Mouse (Mus musculus): ENCODE data around the gene Fgf13. TPM values are rescaled to one million over a fixed set of nuclear protein-coding genes. Genes with fewer than 3 reads are reported as not detected.
A peak's percentile ranks its signal among the peaks of the same experiment; 100 is the strongest.

The Fgf13 gene
- polyA plus RNA-seq, 1 experiment from 2014 or later, result 51.1 TPM

DNA sequence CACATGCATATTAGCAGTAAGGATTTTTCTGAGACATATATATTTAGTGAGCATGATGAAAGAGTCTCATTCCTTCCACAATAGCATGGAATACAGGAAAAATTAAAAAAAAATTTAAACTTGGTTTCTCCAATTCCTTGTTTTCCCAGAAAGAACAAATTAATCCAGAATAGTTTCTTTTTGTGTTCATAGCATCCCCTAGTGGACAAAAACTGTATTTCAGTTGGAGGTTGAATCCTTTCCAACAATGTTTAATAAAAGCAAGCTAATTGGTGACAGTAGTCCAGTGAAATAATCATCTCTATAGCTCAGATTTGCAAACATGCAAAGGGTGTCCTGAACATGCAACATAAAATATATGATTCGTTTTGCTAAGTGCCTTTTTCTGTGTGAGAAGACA lies 395.7 kb downstream of the Fgf13 start:
- no peak for DNase-seq (ENCODE audit: low spot score)

DNA sequence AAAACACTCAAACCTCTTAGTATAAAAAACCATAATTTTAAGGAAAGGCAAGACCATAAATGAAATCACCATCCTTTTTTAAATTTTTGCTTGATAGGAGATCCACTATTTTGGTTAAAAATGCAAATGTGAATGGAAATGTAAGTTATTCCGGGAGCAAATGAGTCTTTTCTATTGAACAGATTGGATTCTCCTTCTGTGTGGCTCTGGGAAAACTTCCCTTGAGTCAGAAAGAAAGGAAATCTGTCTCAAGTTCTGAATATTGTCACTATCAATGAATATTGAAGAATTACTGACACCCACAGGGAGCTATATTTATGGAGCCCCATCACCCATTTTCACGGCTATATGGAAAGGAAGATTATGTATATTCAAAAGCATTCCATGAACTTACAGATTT lies 401.1 kb downstream of the Fgf13 start:
- no peak for DNase-seq (ENCODE audit: low spot score)
- H3K9ac ChIP-seq (ENCODE audit: low read length), result no peak overlapping the region
- no peaks in the 10 kb centered on the region for H3K36me3 ChIP-seq (ENCODE audit: control insufficient read depth, insufficient read depth, low read length)
- no peak for ATAC-seq (ENCODE audit: insufficient read depth, low FRiP score, low TSS enrichment)
- H3K4me1 ChIP-seq (ENCODE audit: control insufficient read depth, insufficient read depth, low read length), result no peaks in the 10 kb centered on the region
- H3K27ac ChIP-seq (ENCODE audit: low read depth, low read length), result no peak overlapping the region
- no peak overlapping the region for H3K4me2 ChIP-seq (ENCODE audit: low read depth)
- H3K9me3 ChIP-seq (ENCODE audit: control insufficient read depth, low read length), result no peaks in the 10 kb centered on the region
- no peak overlapping the region for H3K4me3 ChIP-seq (ENCODE audit: low read depth, low read length)
- WGBS, result 90% methylated on average over 2 of the region's 2 CpGs
- H3K27me3 ChIP-seq (ENCODE audit: control insufficient read depth, insufficient read depth, low read length), result no peaks in the 10 kb centered on the region

More for the DNA sequence above, 395.7 kb downstream of the Fgf13 start:
- Histone ChIP-seq H3K4me1 (ENCODE audit: control insufficient read depth, insufficient read depth, low read length) (no peaks in the 10 kb centered on the region), H3K36me3 (ENCODE audit: control insufficient read depth, insufficient read depth, low read length) (no peaks in the 10 kb centered on the region), H3K4me3 (ENCODE audit: low read depth, low read length) (no peak overlapping the region), H3K9ac (ENCODE audit: low read length) (no peak overlapping the region), H3K9me3 (ENCODE audit: control insufficient read depth, low read length) (no peaks in the 10 kb centered on the region), H3K4me2 (ENCODE audit: low read depth) (no peak overlapping the region), H3K27ac (ENCODE audit: low read depth, low read length) (no peak overlapping the region), H3K27me3 (ENCODE audit: control insufficient read depth, insufficient read depth, low read length) (no peaks in the 10 kb centered on the region)
- no peak for ATAC-seq (ENCODE audit: insufficient read depth, low FRiP score, low TSS enrichment)
- 5% methylated on average over 1 of the region's 1 CpGs for WGBS

DNA sequence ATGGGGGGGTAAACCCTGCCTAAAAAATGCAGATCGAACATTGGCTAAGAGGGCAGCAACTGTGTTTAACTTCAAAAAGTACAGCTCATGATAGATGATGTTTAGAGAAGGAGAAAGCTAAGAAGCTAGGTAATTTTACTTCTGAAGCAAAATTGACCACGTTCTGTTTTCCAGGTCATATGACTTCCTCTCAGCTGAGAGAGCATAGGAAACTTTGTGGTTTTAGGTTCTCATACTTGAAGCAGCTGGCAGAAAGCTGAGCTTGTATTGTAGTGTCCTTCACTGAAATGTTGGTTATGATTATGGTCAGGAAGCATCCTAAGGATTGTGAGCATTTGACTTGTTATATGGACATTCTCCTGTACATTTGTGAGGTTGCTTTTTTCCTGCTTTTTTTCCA lies 425.9 kb downstream of the Fgf13 start:
- no peak for ATAC-seq (ENCODE audit: insufficient read depth, low FRiP score, low TSS enrichment)
- no peak overlapping the region for H3K27ac ChIP-seq (ENCODE audit: low read depth, low read length)
- no peak overlapping the region for H3K9ac ChIP-seq (ENCODE audit: low read length)
- H3K36me3 ChIP-seq (ENCODE audit: control insufficient read depth, insufficient read depth, low read length), result no peaks in the 10 kb centered on the region
- 80% methylated on average over 2 of the region's 2 CpGs for WGBS
- H3K4me2 ChIP-seq (ENCODE audit: low read depth), result no peak overlapping the region
- H3K4me1 ChIP-seq (ENCODE audit: control insufficient read depth, insufficient read depth, low read length), result no peaks in the 10 kb centered on the region
- no peak for DNase-seq (ENCODE audit: low spot score)
- H3K27me3 ChIP-seq (ENCODE audit: control insufficient read depth, insufficient read depth, low read length), result no peaks in the 10 kb centered on the region
- H3K4me3 ChIP-seq (ENCODE audit: low read depth, low read length), result no peak overlapping the region
- no peaks in the 10 kb centered on the region for H3K9me3 ChIP-seq (ENCODE audit: control insufficient read depth, low read length)

- H3K4me3 ChIP-seq (ENCODE audit: low read depth, low read length), result peak overlapping the region; percentile 50
- H3K36me3 ChIP-seq (ENCODE audit: control insufficient read depth, insufficient read depth, low read length), result no peaks in the 10 kb centered on the region
- H3K4me1 ChIP-seq (ENCODE audit: control insufficient read depth, insufficient read depth, low read length), result no peaks in the 10 kb centered on the region
- DNase-seq (ENCODE audit: low spot score) (peak; percentile 67), ATAC-seq (ENCODE audit: insufficient read depth, low FRiP score, low TSS enrichment) (peak; percentile 83)
- 7% methylated on average over 7 of the region's 8 CpGs for WGBS
- H3K9ac ChIP-seq (ENCODE audit: low read length), result no peak overlapping the region
- H3K27me3 ChIP-seq (ENCODE audit: control insufficient read depth, insufficient read depth, low read length), result no peaks in the 10 kb centered on the region
- no peak overlapping the region for H3K27ac ChIP-seq (ENCODE audit: low read depth, low read length)
- peak overlapping the region; percentile 59 for H3K4me2 ChIP-seq (ENCODE audit: low read depth)
- no peaks in the 10 kb centered on the region for H3K9me3 ChIP-seq (ENCODE audit: control insufficient read depth, low read length)
Observed at GRCm38 (mm10) chrX:59134928-59135361, 432.9 kb downstream of the Fgf13 start.

- peak overlapping the region; percentile 52 for H3K9ac ChIP-seq (ENCODE audit: low read length)
- WGBS, result 16% methylated on average over 40 of the region's 75 CpGs
- no peak overlapping the region for H3K27ac ChIP-seq (ENCODE audit: low read depth, low read length)
- peak overlapping the region; percentile 50 for H3K4me3 ChIP-seq (ENCODE audit: low read depth, low read length)
- peak; percentile 34 for DNase-seq (ENCODE audit: low spot score)
- no peaks in the 10 kb centered on the region for H3K36me3 ChIP-seq (ENCODE audit: control insufficient read depth, insufficient read depth, low read length)
- no peaks in the 10 kb centered on the region for H3K27me3 ChIP-seq (ENCODE audit: control insufficient read depth, insufficient read depth, low read length)
- H3K4me2 ChIP-seq (ENCODE audit: low read depth), result peak overlapping the region; percentile 59
- no peaks in the 10 kb centered on the region for H3K4me1 ChIP-seq (ENCODE audit: control insufficient read depth, insufficient read depth, low read length)
- H3K9me3 ChIP-seq (ENCODE audit: control insufficient read depth, low read length), result no peaks in the 10 kb centered on the region
- ATAC-seq (ENCODE audit: insufficient read depth, low FRiP score, low TSS enrichment), result peak; percentile 73
Observed at GRCm38 (mm10) chrX:59134166-59134861, 433.6 kb downstream of the Fgf13 start.

DNA sequence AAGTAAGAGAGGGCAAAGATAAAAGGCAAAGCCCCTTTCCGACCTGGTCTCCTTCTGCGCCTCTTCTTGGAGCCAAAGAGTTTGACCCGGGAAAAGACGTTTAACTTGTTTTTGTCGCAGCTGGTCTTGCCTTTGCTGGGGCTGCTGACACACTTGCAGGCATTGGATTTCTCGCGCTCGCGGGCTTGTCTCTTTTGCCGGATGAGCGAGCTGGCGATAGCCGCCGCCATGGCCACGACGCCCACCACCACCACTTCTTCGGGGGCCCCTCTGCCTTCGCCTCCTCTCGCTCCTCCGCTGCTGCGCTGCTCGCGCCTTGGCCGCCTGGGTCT lies 434.1 kb downstream of the Fgf13 start:
- Histone ChIP-seq H3K9ac (ENCODE audit: low read length) (peak overlapping the region; percentile 52), H3K4me3 (ENCODE audit: low read depth, low read length) (peak overlapping the region; percentile 50), H3K4me1 (ENCODE audit: control insufficient read depth, insufficient read depth, low read length) (no peaks in the 10 kb centered on the region), H3K4me2 (ENCODE audit: low read depth) (peak overlapping the region; percentile 59), H3K27me3 (ENCODE audit: control insufficient read depth, insufficient read depth, low read length) (no peaks in the 10 kb centered on the region), H3K36me3 (ENCODE audit: control insufficient read depth, insufficient read depth, low read length) (no peaks in the 10 kb centered on the region), H3K27ac (ENCODE audit: low read depth, low read length) (no peak overlapping the region), H3K9me3 (ENCODE audit: control insufficient read depth, low read length) (no peaks in the 10 kb centered on the region)
- peak; percentile 48 for ATAC-seq (ENCODE audit: insufficient read depth, low FRiP score, low TSS enrichment)
- 15% methylated on average over 23 of the region's 24 CpGs for WGBS
- peak; percentile 38 for DNase-seq (ENCODE audit: low spot score)

DNA sequence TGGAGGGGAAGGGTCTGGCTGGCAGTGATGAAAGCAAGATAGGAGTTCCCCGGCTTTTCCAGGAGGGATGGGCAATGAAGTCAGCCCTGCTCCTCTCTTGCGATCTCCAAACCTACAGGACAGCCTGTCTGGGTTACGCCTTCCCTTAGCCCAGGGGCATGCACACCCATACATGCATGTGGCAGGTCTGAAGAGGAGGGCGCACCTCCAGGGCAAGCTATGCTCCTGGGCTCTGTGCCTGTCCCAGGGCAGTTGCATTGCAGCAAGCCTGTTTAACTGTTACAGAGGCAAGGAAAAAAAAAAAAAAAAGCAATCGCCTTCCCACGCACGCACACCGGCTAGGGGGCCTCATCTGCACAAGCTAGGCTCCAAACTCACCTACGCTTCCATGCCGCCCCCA lies 434.5 kb downstream of the Fgf13 start:
- no peaks in the 10 kb centered on the region for H3K4me1 ChIP-seq (ENCODE audit: control insufficient read depth, insufficient read depth, low read length)
- H3K27ac ChIP-seq (ENCODE audit: low read depth, low read length), result no peak overlapping the region
- H3K27me3 ChIP-seq (ENCODE audit: control insufficient read depth, insufficient read depth, low read length), result no peaks in the 10 kb centered on the region
- H3K4me3 ChIP-seq (ENCODE audit: low read depth, low read length), result peak overlapping the region; percentile 50
- no peak for DNase-seq (ENCODE audit: low spot score)
- WGBS, result 34% methylated on average over 9 of the region's 10 CpGs
- ATAC-seq (ENCODE audit: insufficient read depth, low FRiP score, low TSS enrichment), result 0 out of 2 replicates have a peak, but pooled peaks have one; percentile 16
- H3K9me3 ChIP-seq (ENCODE audit: control insufficient read depth, low read length), result no peaks in the 10 kb centered on the region
- no peaks in the 10 kb centered on the region for H3K36me3 ChIP-seq (ENCODE audit: control insufficient read depth, insufficient read depth, low read length)
- peak overlapping the region; percentile 59 for H3K4me2 ChIP-seq (ENCODE audit: low read depth)
- H3K9ac ChIP-seq (ENCODE audit: low read length), result no peak overlapping the region

GRCm38 (mm10) chrX:59126637-59127036 lies 441.2 kb downstream of the Fgf13 start:
- no peaks in the 10 kb centered on the region for H3K4me1 ChIP-seq (ENCODE audit: control insufficient read depth, insufficient read depth, low read length)
- no peak overlapping the region for H3K4me2 ChIP-seq (ENCODE audit: low read depth)
- no peaks in the 10 kb centered on the region for H3K27me3 ChIP-seq (ENCODE audit: control insufficient read depth, insufficient read depth, low read length)
- no peaks in the 10 kb centered on the region for H3K36me3 ChIP-seq (ENCODE audit: control insufficient read depth, insufficient read depth, low read length)
- no peaks in the 10 kb centered on the region for H3K9me3 ChIP-seq (ENCODE audit: control insufficient read depth, low read length)
- ATAC-seq (ENCODE audit: insufficient read depth, low FRiP score, low TSS enrichment), result no peak
- H3K9ac ChIP-seq (ENCODE audit: low read length), result no peak overlapping the region
- H3K4me3 ChIP-seq (ENCODE audit: low read depth, low read length), result no peak overlapping the region
- no peak for DNase-seq (ENCODE audit: low spot score)
- WGBS, result 78% methylated on average over 4 of the region's 4 CpGs
- no peak overlapping the region for H3K27ac ChIP-seq (ENCODE audit: low read depth, low read length)

DNA sequence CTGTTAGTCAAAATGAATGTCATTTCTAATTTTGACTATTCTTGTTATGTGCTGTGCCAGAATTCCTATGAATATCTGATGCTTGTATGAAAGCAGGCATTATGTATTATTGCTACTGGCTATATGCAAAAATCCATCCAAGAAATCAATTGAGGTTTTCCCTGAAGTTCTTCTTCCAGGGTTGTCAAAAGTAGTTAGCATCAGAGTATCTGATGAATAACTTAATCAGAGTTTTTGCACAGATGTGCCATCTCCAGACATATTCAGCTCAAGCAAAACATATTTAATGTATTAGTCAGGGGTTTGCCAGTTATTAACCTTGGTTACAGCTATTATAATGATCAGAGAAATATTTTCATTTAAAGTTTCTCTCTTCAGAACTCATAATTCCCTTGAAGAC lies 454.7 kb downstream of the Fgf13 start:
- Histone ChIP-seq H3K9me3 (ENCODE audit: control insufficient read depth, low read length) (no peaks in the 10 kb centered on the region), H3K36me3 (ENCODE audit: control insufficient read depth, insufficient read depth, low read length) (no peaks in the 10 kb centered on the region), H3K4me2 (ENCODE audit: low read depth) (no peak overlapping the region), H3K9ac (ENCODE audit: low read length) (no peak overlapping the region), H3K27me3 (ENCODE audit: control insufficient read depth, insufficient read depth, low read length) (no peaks in the 10 kb centered on the region), H3K4me3 (ENCODE audit: low read depth, low read length) (no peak overlapping the region), H3K4me1 (ENCODE audit: control insufficient read depth, insufficient read depth, low read length) (no peaks in the 10 kb centered on the region), H3K27ac (ENCODE audit: low read depth, low read length) (no peak overlapping the region)
- ATAC-seq (ENCODE audit: insufficient read depth, low FRiP score, low TSS enrichment) (no peak), DNase-seq (ENCODE audit: low spot score) (no peak)

All from neural tube, embryonic 11.5 days (tissue).